Mouse (Mus musculus) intestine, postnatal 0 days (tissue): ENCODE measurements around the gene Anapc11. TPM values are rescaled to one million over a fixed set of nuclear protein-coding genes. Genes with fewer than 3 reads are reported as not detected.

Experiments
- ATAC-seq: fragments of 200-750 bp; cut with Nextera tagmentation; 2 replicates; pipeline ENCODE4 v1.8.0; 2017; ENCODE audit warnings: mild to moderate bottlenecking, moderate TSS enrichment, moderate library complexity
- H3K27ac ChIP-seq: fragments of 300-500 bp; sonication (generic); 2 replicates; pipeline ENCODE4 v1.5.1; 2014; ENCODE audit warnings: mild to moderate bottlenecking, low read depth, low read length, moderate library complexity
- H3K27me3 ChIP-seq: fragments of 300-500 bp; sonication (generic); replicated peaks from 2 replicates; pipeline ENCODE4 v1.6.1; 2014; ENCODE audit warnings: low read length, mixed read lengths; ENCODE audit not compliant: control insufficient read depth, insufficient read depth
- H3K36me3 ChIP-seq: fragments of 300-500 bp; sonication (generic); 2 replicates; pipeline ENCODE4 v1.6.1; 2014; ENCODE audit warnings: mild to moderate bottlenecking, moderate library complexity; ENCODE audit not compliant: control insufficient read depth, insufficient read depth
- H3K4me1 ChIP-seq: fragments of 300-500 bp; sonication (generic); replicated peaks from 2 replicates; pipeline ENCODE4 v1.6.1; 2014; ENCODE audit warnings: antibody characterized with exemption, low read length, mixed read lengths; ENCODE audit not compliant: control insufficient read depth, insufficient read depth
- H3K4me2 ChIP-seq: fragments of 300-500 bp; sonication (generic); replicated peaks from 2 replicates; pipeline ENCODE4 v1.6.1; 2014; ENCODE audit warnings: low read depth, mild to moderate bottlenecking, moderate library complexity
- H3K4me3 ChIP-seq: fragments of 300-500 bp; sonication (generic); 2 replicates; pipeline ENCODE4 v1.5.1; 2014; ENCODE audit warnings: low read depth, low read length
- H3K9ac ChIP-seq: fragments of 300-500 bp; sonication (generic); 2 replicates; pipeline ENCODE4 v1.6.1; 2014; ENCODE audit warnings: mild to moderate bottlenecking, low read depth, low read length
- H3K9me3 ChIP-seq: fragments of 300-500 bp; sonication (generic); 2 replicates; pipeline ENCODE4 v1.6.1; 2016; ENCODE audit warnings: mixed run types; ENCODE audit not compliant: control insufficient read depth
- CTCF ChIP-seq: sonication (generic); IDR thresholded peaks from 2 replicates; pipeline ENCODE4 v1.5.1; 2016; ENCODE audit warnings: low read depth, mild to moderate bottlenecking, control low read depth, antibody characterized with exemption, moderate library complexity
- WGBS: fragments of 180-500 bp; shearing (Covaris S2); extraction: QIAGEN DNeasy Blood & Tissue Kit; methylation state at CpG from one replicate; pipeline ENCODE4 v1.1.7; 2014; 5-methylcytosine and 5-hydroxymethylcytosine counted together
- polyA plus RNA-seq: library from polyadenylated mRNA; unstranded; fragments of >200 nt; fragmentation: Nextera tagmentation; extraction: Ambion mirVana; gene quantifications from 2 replicates; pipeline ENCODE4 v1.2.1, GENCODE M21; 2015

The Anapc11 gene
- polyA plus RNA-seq, 1 experiment from 2014 or later: 108 TPM

DNA sequence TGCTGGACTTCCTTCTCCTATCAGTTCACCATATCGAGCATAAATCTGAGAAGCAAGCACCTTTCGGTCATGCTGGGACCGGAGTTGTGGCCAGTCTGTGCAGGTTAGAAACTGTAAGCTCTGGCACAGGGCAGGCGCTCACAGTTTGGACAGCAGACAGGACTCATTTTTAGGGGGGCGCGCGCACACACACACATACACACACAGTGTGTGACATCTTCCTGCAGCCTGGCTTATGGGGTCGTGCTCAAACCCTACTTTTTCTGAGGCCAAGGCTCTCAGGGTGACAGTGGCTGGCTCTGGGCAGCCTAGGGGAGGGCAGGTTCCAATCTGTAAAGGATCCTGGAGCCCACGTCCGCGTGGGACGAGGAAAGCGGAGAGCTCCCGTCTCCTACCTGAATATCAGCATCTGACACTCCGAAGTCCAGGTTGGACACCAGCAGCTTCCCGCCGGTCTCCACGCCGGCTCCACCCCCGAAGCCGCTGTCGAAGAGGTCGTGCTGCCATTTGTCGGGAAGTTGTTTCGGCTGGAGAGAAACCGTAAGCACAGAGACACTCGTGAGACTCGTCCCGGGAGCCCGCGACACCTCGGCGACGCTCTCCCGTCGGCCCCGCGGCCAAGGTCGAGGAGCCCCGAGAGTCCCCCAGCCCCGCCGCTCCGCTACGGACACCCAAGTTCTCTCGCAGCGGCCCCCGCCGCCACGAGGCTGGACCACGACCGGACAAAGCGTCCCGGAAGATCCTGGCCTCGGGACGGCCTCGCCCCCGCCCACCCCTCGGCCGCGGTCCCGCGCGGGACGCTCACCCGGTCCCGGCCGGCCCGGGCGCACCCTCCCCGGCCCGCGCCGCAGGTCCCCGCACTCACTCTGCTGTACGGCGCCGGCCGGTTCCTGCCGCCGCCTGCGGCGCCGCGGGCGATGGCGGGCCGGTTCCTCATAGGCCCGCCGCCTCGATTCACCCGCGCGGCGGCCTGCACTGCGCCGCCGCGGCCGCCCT, 683 bp upstream of the Anapc11 start:
- no peaks in the 10 kb centered on the region for H3K9me3 ChIP-seq

GRCm38 (mm10) chr11:120598990-120599549, 849 bp downstream of the Anapc11 start:
- peak overlapping the region; percentile 97 for H3K9ac ChIP-seq
- WGBS: 47% methylated on average over 17 of the region's 17 CpGs
- H3K4me3 ChIP-seq: peak overlapping the region; percentile 65
- no peak for TF ChIP-seq CTCF
- no peak for ATAC-seq
- no peaks in the 10 kb centered on the region for H3K9me3 ChIP-seq
- H3K27ac ChIP-seq: no peak overlapping the region
- H3K36me3 ChIP-seq: peaks cover 44% of the 10 kb centered on the region
- H3K4me1 ChIP-seq: 0 out of 2 replicates have a peak, but pooled peaks cover 6% of the 10 kb centered on the region
- no peaks in the 10 kb centered on the region for H3K27me3 ChIP-seq
- peak overlapping the region; percentile 77 for H3K4me2 ChIP-seq

More for the DNA sequence above, 683 bp upstream of the Anapc11 start:
- peak; percentile 39 for ATAC-seq
- peaks cover 44% of the 10 kb centered on the region for H3K36me3 ChIP-seq
- WGBS: 2% methylated on average over 80 of the region's 99 CpGs
- H3K27ac ChIP-seq: peak overlapping the region; percentile 94
- no peaks in the 10 kb centered on the region for H3K27me3 ChIP-seq
- peak overlapping the region; percentile 97 for H3K9ac ChIP-seq
- 0 out of 2 replicates have a peak, but pooled peaks cover 6% of the 10 kb centered on the region for H3K4me1 ChIP-seq
- TF ChIP-seq CTCF: no peak
- peak overlapping the region; percentile 65 for H3K4me3 ChIP-seq
- peak overlapping the region; percentile 77 for H3K4me2 ChIP-seq

DNA sequence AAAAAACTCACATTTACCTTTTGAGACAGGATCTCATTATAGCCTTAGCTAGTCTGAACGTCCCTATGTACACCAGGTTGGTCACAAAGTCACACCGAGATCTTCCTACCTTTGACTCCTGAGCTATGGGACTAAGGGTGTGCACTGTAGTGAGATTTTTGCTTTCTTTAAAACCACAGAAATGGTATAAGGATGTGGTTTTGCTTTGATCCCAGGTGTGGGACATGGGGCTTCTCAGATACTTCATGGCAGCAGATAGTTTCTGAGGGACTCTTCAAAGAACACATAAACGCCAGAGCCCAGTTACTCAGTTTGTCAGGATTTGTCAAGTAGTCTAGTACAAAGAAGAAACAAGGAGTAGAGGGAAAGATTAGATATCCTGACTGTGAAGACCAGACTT, 2.5 kb downstream of the Anapc11 start:
- Histone ChIP-seq H3K27ac (no peak overlapping the region), H3K4me1 (0 out of 2 replicates have a peak, but pooled peaks cover 6% of the 10 kb centered on the region)

DNA sequence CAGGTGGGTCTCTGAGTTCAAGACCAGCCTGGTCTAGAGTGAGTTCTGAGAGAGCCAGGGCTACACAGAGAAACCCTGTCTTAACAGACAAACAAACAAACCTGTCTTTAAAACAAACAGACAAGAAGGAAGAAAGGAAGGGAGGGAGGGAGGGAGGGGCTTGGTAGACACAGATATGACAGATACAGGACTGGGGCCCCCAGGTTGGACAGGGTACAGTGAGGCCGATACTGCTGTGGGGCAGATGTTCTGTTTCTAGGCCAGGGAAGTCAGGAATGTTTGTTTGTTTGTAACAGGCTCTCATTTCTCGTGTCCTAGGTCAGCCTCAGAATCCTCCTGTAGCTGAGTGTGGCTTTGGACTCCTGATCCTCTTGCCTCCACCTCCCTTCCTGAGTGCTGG, 5.3 kb downstream of the Anapc11 start:
- Histone ChIP-seq H3K9ac (no peak overlapping the region), H3K27me3 (no peaks in the 10 kb centered on the region), H3K36me3 (peaks cover 31% of the 10 kb centered on the region), H3K4me1 (peaks cover 6% of the 10 kb centered on the region; the same call in 1 of the 2 replicates), H3K4me2 (no peak overlapping the region), H3K4me3 (no peak overlapping the region), H3K9me3 (no peaks in the 10 kb centered on the region), H3K27ac (no peak overlapping the region)
- ATAC-seq: no peak
- 52% methylated on average over 2 of the region's 2 CpGs for WGBS
- no peak for TF ChIP-seq CTCF

More for the DNA sequence above, 2.5 kb downstream of the Anapc11 start:
- no peak for ATAC-seq
- Histone ChIP-seq H3K4me2 (no peak overlapping the region), H3K27me3 (no peaks in the 10 kb centered on the region), H3K9me3 (no peaks in the 10 kb centered on the region), H3K9ac (no peak overlapping the region), H3K4me3 (no peak overlapping the region), H3K36me3 (peaks cover 34% of the 10 kb centered on the region)
- no peak for TF ChIP-seq CTCF
- WGBS: 87% methylated on average over 3 of the region's 3 CpGs

DNA sequence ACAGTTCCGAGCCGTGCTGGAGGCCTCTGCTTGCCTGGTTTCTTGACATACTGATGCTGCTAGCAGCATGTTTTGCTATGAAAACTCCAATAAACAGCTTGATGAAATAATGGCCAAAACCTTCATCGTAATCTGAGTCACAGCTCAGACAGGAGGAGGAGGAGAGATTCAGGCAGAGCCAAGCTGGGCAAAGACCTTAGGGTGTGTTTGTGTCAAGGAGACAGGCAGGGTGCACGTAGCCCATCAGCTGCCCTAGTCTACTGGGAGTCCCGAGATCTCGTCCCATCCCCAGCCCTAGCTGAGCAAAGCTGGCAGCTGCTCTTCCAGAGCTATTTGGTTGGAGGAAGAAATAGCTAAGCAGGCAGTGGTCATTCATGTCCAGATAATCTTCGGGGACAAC, 7.4 kb downstream of the Anapc11 start:
- no peak overlapping the region for H3K27ac ChIP-seq
- H3K4me3 ChIP-seq: no peak overlapping the region
- no peaks in the 10 kb centered on the region; the same call in 1 of the 2 replicates for H3K4me1 ChIP-seq
- H3K4me2 ChIP-seq: no peak overlapping the region
- 87% methylated on average over 7 of the region's 7 CpGs for WGBS
- no peak for TF ChIP-seq CTCF
- H3K36me3 ChIP-seq: peaks cover 41% of the 10 kb centered on the region
- ATAC-seq: no peak
- H3K9ac ChIP-seq: no peak overlapping the region
- no peaks in the 10 kb centered on the region for H3K27me3 ChIP-seq
- no peaks in the 10 kb centered on the region for H3K9me3 ChIP-seq

GRCm38 (mm10) chr11:120606764-120607163, 8.5 kb downstream of the Anapc11 start:
- 69% methylated on average over 4 of the region's 4 CpGs for WGBS
- Histone ChIP-seq H3K27me3 (no peaks in the 10 kb centered on the region), H3K36me3 (peaks cover 52% of the 10 kb centered on the region), H3K9me3 (no peaks in the 10 kb centered on the region), H3K9ac (no peak overlapping the region), H3K4me2 (no peak overlapping the region), H3K27ac (0 out of 2 replicates have a peak overlapping the region, but pooled peaks have one; percentile 15), H3K4me1 (no peaks in the 10 kb centered on the region; the same call in 1 of the 2 replicates), H3K4me3 (no peak overlapping the region)
- no peak for TF ChIP-seq CTCF
- no peak for ATAC-seq
